Mouse (Mus musculus) adipocyte (in vitro differentiated cells): Measurements from ENCODE around the gene Gle1.

Experiments used
- DNase-seq: peaks from one replicate; pipeline ENCODE4 v3.0.0-alpha.2; 2016; ENCODE audit warnings: low spot score

The Gle1 gene

GRCm38 (mm10) chr2:29964354-29965249 is 29.4 kb downstream of the Gle1 start:
- peak; percentile 57 for DNase-seq

- DNase-seq, result peak; percentile 92
Observed at GRCm38 (mm10) chr2:29965250-29965843, 30.1 kb downstream of the Gle1 start, which contains the start of gene Sptan1. Gene Sptan1 (plus strand): TSS chr2:29965560.

GRCm38 (mm10) chr2:29965906-29966305 is 30.7 kb downstream of the Gle1 start:
- peak; percentile 38 for DNase-seq

GRCm38 (mm10) chr2:29966826-29967225 is 31.6 kb downstream of the Gle1 start:
- DNase-seq, result no peak

- no peak for DNase-seq
Observed at GRCm38 (mm10) chr2:29967768-29968167, 32.5 kb downstream of the Gle1 start.

- DNase-seq, result no peak
Observed at GRCm38 (mm10) chr2:29968638-29969037, 33.4 kb downstream of the Gle1 start.

- DNase-seq, result peak; percentile 77
Observed at GRCm38 (mm10) chr2:29971838-29972635, 36.8 kb downstream of the Gle1 start.

- no peak for DNase-seq
Observed at GRCm38 (mm10) chr2:29973525-29973924, 38.3 kb downstream of the Gle1 start.

GRCm38 (mm10) chr2:29977307-29977706 is 42.1 kb downstream of the Gle1 start:
- peak; percentile 75 for DNase-seq

GRCm38 (mm10) chr2:29980661-29981060 is 45.4 kb downstream of the Gle1 start:
- DNase-seq, result peak; percentile 64

GRCm38 (mm10) chr2:29991962-29992361 is 56.7 kb downstream of the Gle1 start:
- DNase-seq, result no peak

GRCm38 (mm10) chr2:30009101-30009500 is 73.9 kb downstream of the Gle1 start:
- no peak for DNase-seq
